9 mouse cellular contexts compared by ENCODE assay signal in the genomic region with DNA sequence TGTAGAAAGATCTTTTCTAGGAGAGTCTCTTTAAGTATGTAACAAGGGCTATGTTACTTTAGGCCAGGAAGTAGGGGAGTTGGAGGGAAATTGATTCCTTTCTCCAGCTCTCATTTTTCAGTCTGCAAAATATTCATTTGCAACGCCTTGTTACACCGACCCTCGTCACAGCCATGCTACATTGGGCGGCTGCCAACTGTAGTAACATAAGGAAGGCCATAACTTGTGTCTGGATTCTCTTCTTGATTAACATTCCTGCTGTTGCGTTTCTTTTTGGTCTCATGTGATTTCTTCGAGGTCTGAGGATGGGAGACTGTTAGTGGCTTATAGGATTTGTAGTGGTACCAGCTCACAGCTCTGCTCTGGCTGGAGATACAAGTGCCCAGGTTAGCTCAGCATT. TPM values are rescaled to one million over a fixed set of nuclear protein-coding genes. Genes with fewer than 3 reads are reported as not detected.
DNase-seq lines count a peak whose midpoint lies in the region; ATAC-seq lines count a peak whose summit lies in the region.
"Had no signal": no experiment of that assay in that cellular context is flagged by ENCODE, and none has a peak within 500 bp of the region (broad histone marks: within the 10 kb centered on the region; RNA-seq: fewer than 3 reads in every experiment).

No protein-coding gene starts in this region.

- H3K9ac ChIP-seq in hindbrain, embryonic 14.5 days, result no peak overlapping the region
- no peak overlapping the region for H3K9ac ChIP-seq in hindbrain, embryonic 16.5 days (ENCODE audit: low read depth, low read length)
- no peak overlapping the region for H3K9ac ChIP-seq in lung, embryonic 16.5 days (ENCODE audit: low read length)
- H3K9ac ChIP-seq in neural tube, embryonic 15.5 days (replicated peaks), result no peak overlapping the region

- no peaks in the 10 kb centered on the region for H3K36me3 ChIP-seq in hindbrain, embryonic 14.5 days (replicated peaks; ENCODE audit: control insufficient read depth, insufficient read depth)
- no peaks in the 10 kb centered on the region for H3K36me3 ChIP-seq in hindbrain, embryonic 16.5 days (ENCODE audit: control insufficient read depth, insufficient read depth, low read length)
- H3K36me3 ChIP-seq in lung, embryonic 16.5 days (ENCODE audit: control insufficient read depth, insufficient read depth, low read length), result no peaks in the 10 kb centered on the region
- no peaks in the 10 kb centered on the region for H3K36me3 ChIP-seq in neural tube, embryonic 15.5 days

- ATAC-seq in hindbrain, embryonic 14.5 days (ENCODE audit: low FRiP score), result no peak
- ATAC-seq in hindbrain, embryonic 16.5 days, result no peak
- ATAC-seq in lung, embryonic 16.5 days (ENCODE audit: low read depth), result no peak
- no peak for ATAC-seq in neural tube, embryonic 15.5 days (ENCODE audit: low FRiP score)
- ATAC-seq: midbrain, embryonic 16.5 days had no signal

- no peak overlapping the region for H3K4me3 ChIP-seq in hindbrain, embryonic 14.5 days (replicated peaks; ENCODE audit: low read length)
- no peak overlapping the region for H3K4me3 ChIP-seq in hindbrain, embryonic 16.5 days (ENCODE audit: low read length)
- H3K4me3 ChIP-seq in lung, embryonic 16.5 days (ENCODE audit: low read length), result no peak overlapping the region
- no peak overlapping the region for H3K4me3 ChIP-seq in neural tube, embryonic 15.5 days (replicated peaks)

- DNase-seq in hindbrain, embryonic 14.5 days (ENCODE audit: low spot score), result no peak
- DNase-seq in lung, postnatal 4 days, result no peak
- peak; percentile 25 for DNase-seq in heart, postnatal 4 days
- DNase-seq in adrenal gland, postnatal 10 days, result no peak
- DNase-seq: adrenal gland, postnatal 36 days had no signal

- H3K9me3 ChIP-seq in hindbrain, embryonic 14.5 days (ENCODE audit: control insufficient read depth, low read length), result no peaks in the 10 kb centered on the region
- no peaks in the 10 kb centered on the region for H3K9me3 ChIP-seq in hindbrain, embryonic 16.5 days (ENCODE audit: control insufficient read depth, low read length)
- H3K9me3 ChIP-seq in lung, embryonic 16.5 days (ENCODE audit: control insufficient read depth, low read length), result no peaks in the 10 kb centered on the region
- H3K9me3 ChIP-seq in neural tube, embryonic 15.5 days (replicated peaks), result no peaks in the 10 kb centered on the region

- no peak overlapping the region for H3K27ac ChIP-seq in hindbrain, embryonic 14.5 days
- no peak overlapping the region for H3K27ac ChIP-seq in hindbrain, embryonic 16.5 days (ENCODE audit: low read depth, low read length)
- H3K27ac ChIP-seq in lung, embryonic 16.5 days (ENCODE audit: low read length), result no peak overlapping the region
- no peak overlapping the region for H3K27ac ChIP-seq in neural tube, embryonic 15.5 days (replicated peaks)

- peaks cover 23% of the 10 kb centered on the region for H3K4me1 ChIP-seq in hindbrain, embryonic 14.5 days (replicated peaks; ENCODE audit: control insufficient read depth, insufficient read depth, low read length)
- H3K4me1 ChIP-seq in hindbrain, embryonic 16.5 days (ENCODE audit: control insufficient read depth, insufficient read depth, low read depth, low read length), result peaks cover 4% of the 10 kb centered on the region
- H3K4me1 ChIP-seq in lung, embryonic 16.5 days (replicated peaks; ENCODE audit: control insufficient read depth, insufficient read depth, low read length), result peaks cover 18% of the 10 kb centered on the region
- H3K4me1 ChIP-seq in neural tube, embryonic 15.5 days, result peaks cover 31% of the 10 kb centered on the region

- WGBS in hindbrain, embryonic 14.5 days, result 50% methylated on average over 6 of the region's 6 CpGs
- WGBS in hindbrain, embryonic 16.5 days, result 47% methylated on average over 6 of the region's 6 CpGs
- 23% methylated on average over 6 of the region's 6 CpGs for WGBS in lung, embryonic 16.5 days
- WGBS in neural tube, embryonic 15.5 days, result 34% methylated on average over 6 of the region's 6 CpGs

- peaks cover 4% of the 10 kb centered on the region; the same call in 1 of the 2 replicates for H3K27me3 ChIP-seq in hindbrain, embryonic 14.5 days (ENCODE audit: control insufficient read depth, insufficient read depth, low read length)
- peaks cover 2% of the 10 kb centered on the region; the same call in 1 of the 2 replicates for H3K27me3 ChIP-seq in hindbrain, embryonic 16.5 days (replicated peaks; ENCODE audit: control insufficient read depth, insufficient read depth, low read length)
- no peaks in the 10 kb centered on the region for H3K27me3 ChIP-seq in lung, embryonic 16.5 days (ENCODE audit: control insufficient read depth, insufficient read depth, low read depth, low read length)
- peaks cover 4% of the 10 kb centered on the region; the same call in 1 of the 2 replicates for H3K27me3 ChIP-seq in neural tube, embryonic 15.5 days (replicated peaks)

- H3K4me2 ChIP-seq in hindbrain, embryonic 14.5 days (replicated peaks), result 0 out of 2 replicates have a peak overlapping the region, but pooled peaks have one; percentile 22
- no peak overlapping the region; the same call in 1 of the 2 replicates for H3K4me2 ChIP-seq in hindbrain, embryonic 16.5 days (ENCODE audit: low read length)
- H3K4me2 ChIP-seq in lung, embryonic 16.5 days (ENCODE audit: low read depth, low read length), result 0 out of 2 replicates have a peak overlapping the region, but pooled peaks have one; percentile 8
- peak overlapping the region; percentile 2; the same call in 1 of the 2 replicates for H3K4me2 ChIP-seq in neural tube, embryonic 15.5 days

RNA-seq across cellular contexts. Expression of gene Tmem164, which starts 4.5 kb away (rescaled TPM):
- 16.6 and 18.7 TPM in 2 replicates for polyA plus RNA-seq in hindbrain, embryonic 14.5 days (2014; fragmentation: Nextera tagmentation; extraction: Ambion mirVana)
- 23.5 and 26.5 TPM in 2 replicates for polyA plus RNA-seq in hindbrain, embryonic 16.5 days (2015; fragmentation: Nextera tagmentation; extraction: Ambion mirVana)
- polyA plus RNA-seq in lung, embryonic 16.5 days (2015; fragmentation: Nextera tagmentation; extraction: Ambion mirVana), result 49.4 TPM in 2 replicates
- 10 to 100 TPM; 52.2 to 69.6 TPM for total RNA-seq in heart, postnatal 4 days (2021)
- polyA plus RNA-seq in neural tube, embryonic 15.5 days (2015; fragmentation: Nextera tagmentation; extraction: Ambion mirVana), result 24.4 and 28.7 TPM in 2 replicates
- 10 to 100 TPM; 35.7 to 38.8 TPM for total RNA-seq in adrenal gland, postnatal 10 days (2021)
